Mouse (Mus musculus) kidney, embryonic 16.5 days (tissue): ENCODE data around the gene Trarg1. TPM values are rescaled to one million over a fixed set of nuclear protein-coding genes. Genes with fewer than 3 reads are reported as not detected.

Experiments
- ATAC-seq: fragments of 200-750 bp; cut with Nextera tagmentation; 2 replicates; pipeline ENCODE4 v1.8.0; 2017; ENCODE audit warnings: moderate TSS enrichment; ENCODE audit not compliant: low FRiP score, low TSS enrichment
- H3K27ac ChIP-seq: fragments of 300-500 bp; sonication (generic); 2 replicates; pipeline ENCODE4 v1.5.1; 2014; ENCODE audit warnings: low read length
- H3K27me3 ChIP-seq: fragments of 300-500 bp; sonication (generic); 2 replicates; pipeline ENCODE4 v1.6.1; 2014; ENCODE audit warnings: low read length, control low read depth, mixed read lengths; ENCODE audit not compliant: insufficient read depth
- H3K36me3 ChIP-seq: fragments of 300-500 bp; sonication (generic); 2 replicates; pipeline ENCODE4 v1.6.1; 2014; ENCODE audit warnings: low read length, control low read depth, mixed read lengths; ENCODE audit not compliant: insufficient read depth
- H3K4me1 ChIP-seq: fragments of 300-500 bp; sonication (generic); 2 replicates; pipeline ENCODE4 v1.6.1; 2014; ENCODE audit warnings: low read length, control low read depth, mixed read lengths; ENCODE audit not compliant: insufficient read depth
- H3K4me2 ChIP-seq: fragments of 300-500 bp; sonication (generic); replicated peaks from 2 replicates; pipeline ENCODE4 v1.6.1; 2014; ENCODE audit warnings: low read depth, low read length
- H3K4me3 ChIP-seq: fragments of 300-500 bp; sonication (generic); 2 replicates; pipeline ENCODE4 v1.5.1; 2014; ENCODE audit warnings: mild to moderate bottlenecking, low read length
- H3K9ac ChIP-seq: fragments of 300-500 bp; sonication (generic); replicated peaks from 2 replicates; pipeline ENCODE4 v1.6.1; 2014; ENCODE audit warnings: low read length
- H3K9me3 ChIP-seq: fragments of 300-500 bp; sonication (generic); 2 replicates; pipeline ENCODE4 v1.6.1; 2016; ENCODE audit warnings: low read length, control low read depth
- WGBS: fragments of 180-500 bp; shearing (Covaris S2); extraction: QIAGEN DNeasy Blood & Tissue Kit; methylation state at CpG from one replicate; pipeline ENCODE4 v1.1.7; 2014; 5-methylcytosine and 5-hydroxymethylcytosine counted together
- polyA plus RNA-seq: library from polyadenylated mRNA; unstranded; fragments of >200 nt; fragmentation: Nextera tagmentation; extraction: Ambion mirVana; gene quantifications from 2 replicates; pipeline ENCODE4 v1.2.1, GENCODE M21; 2015

The Trarg1 gene
- polyA plus RNA-seq, 1 experiment from 2014 or later = 2.2 TPM

DNA sequence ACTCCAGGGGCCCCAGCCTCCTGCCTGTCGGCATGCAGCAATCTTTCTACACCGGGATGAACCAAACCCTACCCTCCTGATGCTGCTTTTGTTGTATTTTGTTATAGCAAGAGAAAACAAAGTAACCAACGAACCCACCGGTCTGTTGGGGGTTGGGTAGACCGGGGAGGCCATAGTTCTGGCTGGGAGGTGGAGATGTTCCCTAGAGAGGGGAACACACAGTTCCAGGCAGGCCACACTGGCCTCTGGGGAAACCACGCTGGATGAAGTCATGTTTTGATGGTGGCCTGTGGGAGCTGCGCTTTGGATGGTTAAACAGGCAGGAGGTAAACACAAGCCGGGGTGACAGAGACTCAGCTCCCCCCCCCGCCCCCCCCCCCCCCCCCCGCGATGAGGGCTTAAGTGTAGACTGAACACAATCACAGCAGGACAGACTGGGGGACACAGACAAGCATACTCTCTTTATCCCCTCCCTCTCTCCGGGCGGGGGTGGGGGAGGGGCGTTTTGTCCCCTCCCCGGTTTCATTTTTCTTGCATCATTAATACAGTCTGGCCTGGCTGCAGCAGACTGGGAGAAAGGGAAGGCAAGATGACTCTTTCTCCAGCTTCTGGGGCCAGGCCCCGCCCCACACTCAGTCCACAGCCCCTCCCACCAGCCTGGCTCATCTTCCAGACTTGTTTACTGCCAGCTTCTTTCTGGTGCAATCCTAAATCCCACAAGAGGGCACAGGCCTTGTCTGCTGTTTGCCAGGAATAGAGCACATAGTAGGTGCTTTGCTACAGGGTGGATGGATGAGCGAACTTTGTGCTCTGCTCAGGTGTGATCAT lies 30.2 kb downstream of the Trarg1 start:
- H3K9ac ChIP-seq = 0 out of 2 replicates have a peak overlapping the region, but pooled peaks have one; percentile 17
- H3K27ac ChIP-seq = no peak overlapping the region
- H3K4me3 ChIP-seq = no peak overlapping the region
- peaks cover 4% of the 10 kb centered on the region; the same call in 1 of the 2 replicates for H3K9me3 ChIP-seq
- 0 out of 2 replicates have a peak, but pooled peaks have one; percentile 42 for ATAC-seq
- H3K27me3 ChIP-seq = no peaks in the 10 kb centered on the region
- WGBS = 30% methylated on average over 13 of the region's 17 CpGs
- H3K36me3 ChIP-seq = no peaks in the 10 kb centered on the region
- H3K4me1 ChIP-seq = peaks cover 13% of the 10 kb centered on the region; the same call in 1 of the 2 replicates
- peak overlapping the region; percentile 7; the same call in 1 of the 2 replicates for H3K4me2 ChIP-seq

DNA sequence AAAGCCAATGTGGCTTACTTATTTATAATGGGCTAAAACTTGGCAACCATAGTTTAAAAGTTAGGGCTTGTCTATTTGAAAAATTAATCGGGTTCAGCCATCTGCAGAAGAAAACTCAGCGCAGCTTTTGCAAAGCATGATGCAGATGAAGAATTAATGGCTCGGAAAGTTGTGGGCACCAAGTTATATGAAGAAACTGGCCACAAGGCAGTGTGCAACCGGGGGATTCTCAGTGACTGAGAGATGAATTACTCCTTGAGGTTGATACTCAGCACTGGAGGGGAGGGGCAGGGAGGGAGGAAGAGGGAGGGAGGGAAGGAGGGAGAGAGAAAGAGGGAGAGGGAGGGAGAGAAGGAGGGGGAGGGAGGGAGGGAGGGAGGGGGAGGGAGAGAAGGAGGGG lies 37.4 kb downstream of the Trarg1 start:
- H3K9me3 ChIP-seq = no peaks in the 10 kb centered on the region
- 55% methylated on average over 4 of the region's 4 CpGs for WGBS
- H3K4me2 ChIP-seq = no peak overlapping the region
- H3K4me3 ChIP-seq = no peak overlapping the region
- no peak overlapping the region for H3K27ac ChIP-seq
- no peak for ATAC-seq
- H3K4me1 ChIP-seq = no peaks in the 10 kb centered on the region
- no peaks in the 10 kb centered on the region for H3K27me3 ChIP-seq
- H3K9ac ChIP-seq = no peak overlapping the region
- H3K36me3 ChIP-seq = no peaks in the 10 kb centered on the region

DNA sequence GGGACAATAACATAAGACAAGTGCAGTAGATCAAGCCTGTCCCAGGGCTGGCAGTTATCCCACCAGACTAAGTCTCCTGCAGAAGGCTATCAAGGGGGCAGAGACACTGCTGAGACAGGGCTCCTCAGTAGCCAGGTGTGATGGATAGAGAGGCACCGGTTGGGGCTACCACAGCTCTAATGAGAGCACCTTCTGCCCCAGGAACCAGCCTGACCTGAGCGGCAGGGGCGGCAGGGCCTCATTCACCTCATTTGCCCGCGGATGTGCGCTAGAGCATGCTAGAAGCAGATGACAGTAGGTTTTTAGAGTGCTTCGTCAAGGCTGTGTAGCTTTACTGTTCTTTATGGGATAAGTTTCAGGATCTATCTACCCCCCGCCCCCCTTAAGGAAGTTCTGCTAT lies 44.3 kb downstream of the Trarg1 start:
- H3K9me3 ChIP-seq = no peaks in the 10 kb centered on the region
- H3K4me1 ChIP-seq = peaks cover 5% of the 10 kb centered on the region; the same call in 1 of the 2 replicates
- no peak overlapping the region for H3K4me2 ChIP-seq
- H3K9ac ChIP-seq = no peak overlapping the region
- no peak for ATAC-seq
- peaks cover 13% of the 10 kb centered on the region for H3K36me3 ChIP-seq
- H3K27ac ChIP-seq = no peak overlapping the region
- H3K4me3 ChIP-seq = no peak overlapping the region
- no peaks in the 10 kb centered on the region for H3K27me3 ChIP-seq
- WGBS = 49% methylated on average over 8 of the region's 8 CpGs

DNA sequence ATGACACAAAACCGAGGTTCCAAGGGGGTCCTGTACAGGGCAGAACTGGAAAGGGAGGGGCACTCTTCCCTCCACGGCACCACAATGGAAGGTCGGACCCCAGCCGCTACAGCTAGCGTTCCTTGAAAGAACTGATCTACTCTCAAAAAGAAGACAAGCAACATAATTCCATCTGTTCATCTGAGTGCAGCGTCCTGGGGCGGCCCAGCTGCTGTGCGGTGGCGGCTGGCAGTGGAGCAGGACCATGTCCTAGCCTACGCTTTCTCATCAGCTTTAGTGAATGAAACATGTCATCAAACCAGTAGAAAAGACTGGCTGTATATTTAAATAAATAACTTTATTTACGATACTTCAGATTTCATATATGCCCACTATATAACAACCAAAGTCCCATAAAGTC lies 48.5 kb downstream of the Trarg1 start:
- peaks cover 38% of the 10 kb centered on the region for H3K36me3 ChIP-seq
- no peak overlapping the region for H3K9ac ChIP-seq
- ATAC-seq = no peak

DNA sequence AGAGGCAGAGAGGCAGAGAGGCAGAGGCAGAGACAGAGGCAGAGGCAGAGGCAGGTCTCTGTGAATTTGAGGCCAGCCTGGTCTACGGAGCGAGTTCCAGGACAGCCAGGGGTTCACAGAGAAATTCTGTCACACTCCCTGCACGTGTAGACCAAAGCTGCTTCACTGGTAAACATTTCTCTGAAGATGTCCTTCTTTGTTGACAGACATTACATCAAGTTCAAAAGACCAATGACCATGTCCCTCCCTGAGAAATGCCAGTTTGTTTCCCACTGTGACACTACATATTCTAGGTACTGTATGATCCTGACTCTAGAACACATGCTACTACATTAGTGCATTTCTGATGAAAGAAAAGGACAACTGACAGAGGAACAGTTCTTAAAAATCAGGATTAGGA lies 51.0 kb downstream of the Trarg1 start:
- no peak overlapping the region for H3K4me2 ChIP-seq
- no peaks in the 10 kb centered on the region for H3K9me3 ChIP-seq
- 83% methylated on average over 3 of the region's 3 CpGs for WGBS
- H3K4me1 ChIP-seq = no peaks in the 10 kb centered on the region
- H3K9ac ChIP-seq = no peak overlapping the region
- H3K27me3 ChIP-seq = no peaks in the 10 kb centered on the region
- no peak for ATAC-seq
- H3K27ac ChIP-seq = no peak overlapping the region
- H3K36me3 ChIP-seq = peaks cover 45% of the 10 kb centered on the region
- H3K4me3 ChIP-seq = no peak overlapping the region

More for the DNA sequence above, 48.5 kb downstream of the Trarg1 start:
- Histone ChIP-seq H3K4me2 (no peak overlapping the region), H3K27me3 (no peaks in the 10 kb centered on the region), H3K9me3 (no peaks in the 10 kb centered on the region), H3K27ac (no peak overlapping the region), H3K4me3 (no peak overlapping the region), H3K4me1 (peaks cover 5% of the 10 kb centered on the region; the same call in 1 of the 2 replicates)
- 93% methylated on average over 11 of the region's 11 CpGs for WGBS

DNA sequence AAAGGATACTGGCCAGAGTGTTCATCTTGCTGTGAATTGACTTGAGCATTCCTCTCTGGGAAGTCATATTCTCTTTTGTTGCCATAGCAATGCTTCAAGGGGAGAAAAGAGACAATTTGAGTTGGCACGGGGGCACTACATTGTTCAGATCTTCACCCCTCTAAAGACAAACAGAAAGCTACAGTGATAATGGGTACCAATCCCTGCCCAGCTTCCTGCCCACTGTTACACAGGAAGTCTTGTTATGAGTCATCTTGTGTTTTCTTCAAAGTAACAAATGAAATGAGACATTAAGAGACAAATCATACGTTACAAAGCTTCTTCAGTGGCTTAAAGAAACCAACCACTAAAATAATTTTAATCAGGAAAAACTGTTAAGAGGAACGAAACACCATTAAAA lies 55.0 kb downstream of the Trarg1 start:
- Histone ChIP-seq H3K27me3 (no peaks in the 10 kb centered on the region), H3K4me2 (no peak overlapping the region), H3K9ac (no peak overlapping the region), H3K27ac (no peak overlapping the region), H3K4me3 (no peak overlapping the region), H3K4me1 (no peaks in the 10 kb centered on the region), H3K36me3 (peaks cover 31% of the 10 kb centered on the region), H3K9me3 (no peaks in the 10 kb centered on the region)
- 68% methylated on average over 3 of the region's 3 CpGs for WGBS
- no peak for ATAC-seq

DNA sequence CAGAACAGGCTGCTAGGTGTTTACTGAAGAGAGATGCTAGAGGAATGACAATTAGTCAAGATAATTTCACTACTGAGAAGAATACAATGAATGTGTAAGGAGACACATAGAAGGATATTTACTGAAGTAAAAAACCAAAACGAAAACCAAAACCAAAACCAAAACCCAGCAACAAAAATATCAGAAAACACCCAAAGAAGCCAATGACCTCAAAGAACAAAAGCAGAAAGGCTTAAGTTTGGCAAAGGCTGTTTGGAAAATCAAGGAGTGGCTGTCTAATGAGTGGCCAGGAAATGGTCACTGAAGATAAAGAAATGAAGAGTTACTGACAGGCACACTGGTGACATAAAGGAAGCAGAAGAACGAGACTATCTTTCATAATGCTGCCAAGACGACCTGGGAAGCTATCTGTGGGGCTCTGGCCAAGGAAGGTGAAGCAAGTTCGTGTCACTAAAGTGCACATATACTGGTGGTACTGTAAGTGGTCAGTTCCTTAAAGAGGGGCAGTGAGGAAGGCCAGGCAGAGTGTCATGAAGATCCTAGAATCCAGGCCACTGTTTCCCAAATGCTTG lies 56.2 kb downstream of the Trarg1 start:
- no peaks in the 10 kb centered on the region for H3K27me3 ChIP-seq
- peaks cover 27% of the 10 kb centered on the region for H3K36me3 ChIP-seq
- no peak for ATAC-seq
- H3K9me3 ChIP-seq = no peaks in the 10 kb centered on the region
- H3K4me1 ChIP-seq = no peaks in the 10 kb centered on the region
- 75% methylated on average over 4 of the region's 4 CpGs for WGBS
- no peak overlapping the region for H3K9ac ChIP-seq
- no peak overlapping the region for H3K4me2 ChIP-seq
- no peak overlapping the region for H3K27ac ChIP-seq
- no peak overlapping the region for H3K4me3 ChIP-seq

DNA sequence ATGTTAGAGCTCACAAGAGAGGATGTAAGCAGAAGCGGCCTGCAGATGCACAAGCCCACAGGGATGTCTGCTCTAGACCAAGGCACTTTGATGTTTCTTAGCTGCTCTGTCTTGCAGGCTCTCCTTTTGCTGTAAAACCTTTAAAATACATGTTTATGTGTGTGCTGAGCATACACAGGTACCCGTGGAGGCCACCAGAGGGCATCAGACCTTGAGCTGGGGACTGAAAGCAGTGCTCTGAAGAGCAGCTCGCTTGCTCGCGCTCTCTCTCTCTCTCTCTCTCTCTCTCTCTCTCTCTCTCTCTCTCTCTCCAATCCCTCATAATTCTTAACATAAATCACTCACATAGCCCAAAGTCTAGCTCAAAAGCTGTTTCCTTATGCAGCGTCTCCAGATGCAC lies 59.5 kb downstream of the Trarg1 start:
- Histone ChIP-seq H3K4me2 (no peak overlapping the region), H3K4me1 (no peaks in the 10 kb centered on the region), H3K4me3 (no peak overlapping the region), H3K27ac (no peak overlapping the region), H3K36me3 (peaks cover 19% of the 10 kb centered on the region), H3K9me3 (no peaks in the 10 kb centered on the region), H3K9ac (no peak overlapping the region), H3K27me3 (no peaks in the 10 kb centered on the region)
- WGBS = 81% methylated on average over 6 of the region's 6 CpGs
- ATAC-seq = no peak

DNA sequence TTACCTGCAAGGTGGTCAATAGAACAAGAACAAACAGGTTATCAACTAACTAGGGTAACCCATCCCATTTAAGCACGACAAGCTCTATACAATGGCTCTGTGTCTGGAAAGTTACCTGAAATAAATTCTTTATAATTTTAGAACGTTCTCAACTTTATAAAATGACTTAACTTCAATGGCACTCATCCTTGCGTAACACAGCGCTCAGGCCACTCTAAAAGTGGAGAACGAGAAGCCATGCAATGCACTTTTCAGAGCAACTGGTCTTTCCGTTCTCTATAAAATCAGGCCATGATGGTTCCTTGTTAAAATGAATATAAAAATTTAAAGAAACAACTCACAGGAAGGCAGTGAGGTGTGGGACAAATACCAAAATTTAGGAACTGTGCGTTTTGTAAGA lies 62.9 kb downstream of the Trarg1 start:
- H3K27me3 ChIP-seq = no peaks in the 10 kb centered on the region
- no peak overlapping the region for H3K4me3 ChIP-seq
- H3K36me3 ChIP-seq = peaks cover 32% of the 10 kb centered on the region
- ATAC-seq = no peak
- no peak overlapping the region for H3K27ac ChIP-seq
- H3K9ac ChIP-seq = no peak overlapping the region
- 95% methylated on average over 7 of the region's 7 CpGs for WGBS
- H3K4me2 ChIP-seq = no peak overlapping the region
- H3K9me3 ChIP-seq = no peaks in the 10 kb centered on the region
- H3K4me1 ChIP-seq = no peaks in the 10 kb centered on the region

DNA sequence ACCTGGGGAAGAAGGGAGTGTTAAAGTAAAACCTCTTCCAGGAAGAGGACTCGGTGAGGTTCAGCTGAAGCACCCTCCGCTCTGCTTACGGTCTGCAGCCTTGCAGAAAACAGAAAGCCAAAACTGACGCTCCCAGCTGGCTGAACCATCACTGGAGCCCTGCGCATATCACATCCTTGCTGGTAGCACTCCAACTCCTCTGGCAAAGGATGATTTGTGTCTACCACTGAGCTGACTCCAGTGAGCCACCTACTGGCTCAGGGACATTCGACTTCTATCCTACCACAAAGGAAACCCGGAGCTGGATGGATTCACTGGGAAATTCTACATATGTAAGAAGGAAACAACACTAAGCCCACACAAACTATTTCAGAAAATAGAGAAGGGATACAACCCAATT lies 64.9 kb downstream of the Trarg1 start:
- Histone ChIP-seq H3K4me3 (no peak overlapping the region), H3K9ac (no peak overlapping the region), H3K4me2 (no peak overlapping the region), H3K9me3 (no peaks in the 10 kb centered on the region), H3K36me3 (peaks cover 44% of the 10 kb centered on the region), H3K4me1 (no peaks in the 10 kb centered on the region), H3K27ac (no peak overlapping the region), H3K27me3 (no peaks in the 10 kb centered on the region)
- WGBS = 68% methylated on average over 7 of the region's 7 CpGs
- no peak for ATAC-seq
